Mouse (Mus musculus): ENCODE results near the gene Nubpl.

Gene Nubpl

DNA sequence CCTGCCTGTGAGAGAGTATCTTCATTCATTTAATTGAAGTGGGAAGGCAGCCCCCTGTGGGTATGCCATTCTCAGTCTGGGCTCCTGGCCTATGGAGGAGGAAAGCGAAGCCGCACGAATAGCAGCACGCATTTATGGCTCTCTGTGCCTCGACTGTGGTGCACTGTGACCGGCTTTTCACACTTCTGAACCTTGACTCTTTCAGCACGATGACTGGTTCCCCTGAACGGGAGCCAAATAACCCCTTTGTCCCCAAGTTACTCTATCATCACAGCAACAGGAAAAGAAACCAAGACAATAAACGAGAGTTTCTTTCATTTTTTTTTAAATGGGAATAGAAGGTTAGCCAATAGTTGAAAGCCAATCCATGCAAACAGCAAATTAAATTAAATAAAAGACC is 220.9 kb downstream of the Nubpl start:
- in situ Hi-C loops (cut with MboI; ENCODE audit: low sequenced_read_pairs) = no loop called here

DNA sequence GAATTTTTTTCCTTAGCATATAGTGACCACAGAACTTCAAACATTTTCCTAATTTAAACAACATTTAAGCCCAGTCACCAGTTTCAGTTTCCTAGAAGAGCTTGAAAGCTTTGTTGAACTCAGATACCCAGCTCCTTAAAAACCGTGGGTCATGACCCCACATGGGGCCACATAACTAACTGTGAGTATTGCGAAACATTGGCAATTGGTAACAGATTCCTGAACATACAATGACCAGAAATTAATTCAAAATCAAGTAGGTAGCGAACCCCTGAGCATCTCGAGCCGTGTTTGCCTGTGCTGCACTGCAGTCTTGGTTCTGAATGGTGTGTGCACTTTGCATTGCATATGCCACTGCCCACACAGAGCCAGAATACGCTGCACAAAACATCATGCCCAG is 221.6 kb downstream of the Nubpl start:
- in situ Hi-C loops (cut with MboI; ENCODE audit: low sequenced_read_pairs) = no loop called here

DNA sequence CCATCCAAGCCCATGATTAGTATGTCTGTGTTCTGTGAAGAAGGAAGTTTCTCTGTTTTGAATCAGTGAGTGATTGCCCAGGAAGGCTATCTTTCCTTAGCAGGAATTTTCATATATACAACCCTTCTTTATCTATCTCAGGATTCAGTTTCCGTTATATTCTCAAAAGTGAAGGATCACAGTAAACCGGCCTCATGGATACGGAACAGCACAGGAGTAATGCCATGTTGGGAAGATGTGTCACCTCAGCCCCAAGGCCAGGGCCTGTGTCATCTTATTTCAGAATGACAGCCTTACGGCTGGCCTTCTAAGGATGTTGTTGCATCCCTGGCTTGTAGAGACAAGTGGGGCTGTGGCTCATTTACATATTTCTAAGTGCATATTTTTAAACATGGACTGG is 231.0 kb downstream of the Nubpl start:
- in situ Hi-C loops (cut with MboI; ENCODE audit: low sequenced_read_pairs) = no loop called here

DNA sequence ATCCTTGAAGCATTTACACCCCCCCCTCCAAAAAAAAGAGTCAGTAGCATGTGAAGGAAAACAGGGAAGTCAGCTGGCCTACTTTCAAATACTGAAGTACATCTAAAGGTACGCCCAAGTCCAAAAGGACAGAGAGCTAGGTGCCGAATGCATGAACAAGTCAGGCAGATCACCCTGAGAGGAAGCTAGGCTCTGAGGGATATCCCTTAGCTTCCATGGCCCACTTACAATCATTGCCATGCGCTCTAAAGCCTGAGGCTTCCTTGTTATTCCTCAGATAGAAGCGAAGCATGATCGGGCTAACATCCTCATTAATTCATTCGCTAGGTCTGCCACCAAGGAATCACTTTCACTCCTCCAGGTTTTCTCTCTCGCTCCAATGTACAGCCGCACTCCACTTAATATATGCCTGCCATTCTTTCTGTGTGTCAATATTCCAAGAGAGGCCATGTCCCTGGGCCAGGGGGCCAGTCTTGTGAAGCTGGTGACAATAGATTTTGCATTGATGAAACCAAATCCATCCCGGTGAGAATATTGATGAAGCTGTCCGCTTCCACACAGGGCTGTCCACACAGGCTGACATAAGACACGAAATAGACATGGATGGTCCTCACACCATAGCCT is 237.7 kb downstream of the Nubpl start:
- in situ Hi-C loops (cut with MboI; ENCODE audit: low sequenced_read_pairs) = no loop called here

DNA sequence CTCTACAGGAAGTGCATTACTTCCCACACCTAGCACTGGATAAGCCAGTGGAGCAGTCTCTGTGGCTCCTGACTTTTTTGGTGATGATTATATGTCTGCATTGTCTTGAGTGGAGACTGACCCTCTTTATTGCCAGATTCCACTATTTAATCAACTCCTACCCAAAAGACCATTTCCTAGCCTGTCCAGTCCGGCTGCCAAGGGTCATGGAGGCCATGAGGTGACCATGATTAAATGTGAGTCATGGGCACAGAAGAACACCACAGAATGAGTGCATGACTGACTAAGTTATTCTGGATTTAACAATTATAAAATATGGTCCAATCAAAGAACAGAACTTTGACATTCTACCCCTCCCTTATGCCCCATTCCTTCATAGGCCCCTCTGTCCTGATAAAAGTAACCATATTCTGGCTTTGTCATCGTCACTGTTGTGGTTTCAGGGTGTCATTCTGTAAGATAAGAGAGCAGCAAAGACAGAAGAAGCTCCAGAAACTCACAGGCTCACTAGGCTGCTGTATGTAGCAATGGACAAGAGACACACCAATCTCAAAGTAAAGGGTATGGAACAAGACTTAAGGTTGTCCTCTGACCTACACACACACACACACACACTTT is 240.7 kb downstream of the Nubpl start:
- in situ Hi-C loops (cut with MboI; ENCODE audit: low sequenced_read_pairs) = no loop called here

DNA sequence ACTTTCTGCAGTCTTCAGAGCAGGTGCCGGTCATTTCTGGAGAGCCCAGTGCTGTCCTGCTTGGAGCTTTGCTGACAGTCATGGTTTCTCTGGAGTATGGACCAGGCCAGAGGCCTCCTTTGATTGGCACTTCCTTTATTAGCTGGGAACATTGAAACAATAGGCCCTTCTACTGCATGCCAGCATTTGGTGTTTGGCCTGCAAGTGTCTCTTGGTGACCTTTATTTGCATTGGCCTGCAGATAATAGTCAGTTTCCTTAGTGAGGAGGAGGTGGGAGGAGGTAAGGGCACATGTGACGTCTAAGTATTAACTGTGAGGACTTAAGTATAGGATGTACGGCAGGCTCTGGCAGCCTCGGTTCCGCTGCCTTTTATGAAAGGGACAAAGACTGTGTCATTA is 249.1 kb downstream of the Nubpl start:
- in situ Hi-C loops (cut with MboI; ENCODE audit: low sequenced_read_pairs) = no loop called here

DNA sequence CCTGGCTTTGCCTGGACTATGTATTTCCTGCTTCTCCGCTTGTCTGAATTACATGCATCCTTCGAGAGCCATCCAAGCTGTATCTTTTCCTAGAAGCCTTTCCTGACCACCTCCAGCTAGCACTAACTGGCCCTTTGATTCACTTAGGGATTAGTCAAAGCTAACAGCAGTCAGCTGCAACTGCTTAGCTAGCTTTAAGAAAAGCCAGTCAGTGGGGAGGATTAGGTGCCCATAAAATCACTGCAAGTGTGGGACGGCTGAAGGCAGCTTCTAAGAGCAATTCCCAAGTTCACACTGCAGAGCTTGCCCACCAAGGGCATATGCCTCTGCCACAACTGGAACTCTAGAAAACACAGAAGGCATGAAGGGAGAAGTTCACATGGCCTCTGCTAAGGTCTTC is 252.7 kb downstream of the Nubpl start:
- in situ Hi-C loops (cut with MboI; ENCODE audit: low sequenced_read_pairs) = no loop called here

DNA sequence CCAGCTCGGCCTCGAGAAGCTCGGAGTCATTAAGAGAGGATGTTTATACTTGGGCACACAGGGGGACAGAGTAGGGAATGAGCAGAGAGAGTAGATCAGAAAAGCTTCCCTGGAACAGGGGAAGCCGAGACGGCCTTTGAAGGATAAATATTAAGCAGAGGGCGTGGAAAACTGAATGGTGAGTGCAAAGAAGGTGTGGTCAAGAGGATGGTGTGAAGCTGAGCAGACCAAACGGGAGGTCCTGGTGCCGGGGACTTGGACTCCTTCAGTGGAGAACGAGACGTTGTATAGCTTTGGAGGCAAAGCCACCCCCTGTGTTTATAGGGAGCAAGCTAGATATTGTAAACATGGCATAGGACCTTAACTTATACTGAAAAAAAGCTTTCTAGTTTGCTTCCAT is 261.9 kb downstream of the Nubpl start:
- in situ Hi-C loops (cut with MboI; ENCODE audit: low sequenced_read_pairs) = no loop called here

DNA sequence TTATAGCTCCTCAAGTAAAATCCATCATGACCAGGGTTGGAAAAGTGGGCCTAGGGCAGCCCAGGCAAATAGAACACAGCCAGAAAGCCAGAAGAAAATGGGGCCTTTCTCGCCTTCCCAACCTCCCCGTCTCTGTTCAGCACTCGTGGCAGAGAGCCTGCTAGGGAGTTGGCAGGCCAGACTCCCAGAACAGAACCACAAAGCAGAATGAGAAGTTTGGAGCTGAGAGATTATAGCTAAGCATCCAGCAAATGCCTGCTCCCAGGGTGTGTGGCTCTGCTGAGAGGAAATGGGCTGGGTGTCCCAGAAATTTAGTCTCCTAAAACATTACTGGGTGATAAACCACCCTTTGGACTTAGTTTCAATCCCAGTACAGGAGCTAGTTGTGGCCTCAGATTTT is 262.6 kb downstream of the Nubpl start:
- in situ Hi-C loops (cut with MboI; ENCODE audit: low sequenced_read_pairs) = no loop called here

DNA sequence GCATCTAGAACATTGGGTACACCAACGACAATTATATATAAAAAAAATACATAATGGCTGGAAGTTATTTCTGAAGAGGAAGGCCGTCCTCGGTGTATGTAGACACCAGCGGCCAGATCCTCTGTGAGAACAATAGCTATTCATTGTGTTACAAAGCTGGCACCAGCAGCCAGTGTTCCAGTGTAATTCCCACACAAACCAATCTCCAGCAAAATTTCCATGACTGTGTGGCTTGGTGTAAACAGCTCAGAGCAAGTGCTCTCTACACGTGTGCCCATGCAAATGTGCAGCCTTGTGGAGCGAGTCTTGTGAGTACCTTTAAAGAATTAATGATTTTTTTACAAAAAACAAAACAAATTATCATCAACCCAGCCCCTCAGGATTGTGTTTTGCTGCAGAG is 263.7 kb downstream of the Nubpl start:
- in situ Hi-C loops (cut with MboI; ENCODE audit: low sequenced_read_pairs) = no loop called here
